Mouse (Mus musculus) cerebellum, adult 18-20 months (tissue): ENCODE data around the gene Etv6.

Source experiments
- DNase-seq, 2 experiments: peaks; one replicate each; pipeline ENCODE4 v3.0.0; 2021

Gene Etv6

DNA sequence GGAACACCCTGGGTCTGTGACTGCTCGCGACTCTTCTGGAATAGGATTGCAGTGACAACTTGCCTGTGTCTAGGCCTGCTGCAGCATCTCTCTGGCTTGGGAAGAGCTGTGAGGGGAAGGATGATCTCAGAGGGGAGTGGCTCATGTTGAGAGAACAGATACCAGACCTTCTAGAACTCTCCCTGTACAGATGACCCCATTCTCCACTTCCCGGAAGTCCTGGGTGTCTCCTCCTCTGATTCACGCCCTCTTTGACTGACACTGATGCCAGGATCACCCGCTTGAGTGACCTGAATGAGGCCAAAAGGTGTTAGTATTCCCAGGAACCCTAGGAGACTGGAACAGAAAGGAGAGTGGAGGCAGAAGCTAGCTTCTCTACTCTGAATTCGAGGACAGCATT lies 137.9 kb downstream of the Etv6 start:
- no peak for DNase-seq

DNA sequence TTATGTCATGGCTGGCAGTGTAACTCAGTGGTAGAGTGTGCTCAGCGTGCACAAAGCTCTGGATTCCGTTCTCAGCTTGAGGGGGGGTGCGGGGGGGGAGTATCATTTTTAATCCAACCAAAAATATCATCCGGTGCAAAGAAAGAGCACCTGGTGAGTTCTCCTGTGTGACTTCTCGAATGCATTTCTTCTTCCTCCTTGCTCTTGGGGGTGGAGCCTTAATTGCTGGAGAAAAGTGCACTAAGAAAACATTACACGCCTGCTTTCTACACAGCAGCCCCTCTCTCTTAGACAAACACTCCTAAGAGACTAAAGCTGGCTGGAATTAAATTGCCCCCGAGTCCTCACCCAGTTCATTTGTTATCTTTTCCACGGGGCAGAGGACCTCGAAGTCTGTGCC lies 139.6 kb downstream of the Etv6 start:
- DNase-seq: no peak

- DNase-seq: no peak
These were observed 141.7 kb downstream of the Etv6 start for GRCm38 (mm10) chr6:134177196-134177595.

GRCm38 (mm10) chr6:134182301-134182948 lies 146.9 kb downstream of the Etv6 start:
- no peak for DNase-seq

GRCm38 (mm10) chr6:134183592-134184342 lies 148.3 kb downstream of the Etv6 start:
- DNase-seq: no peak

- DNase-seq: no peak
These were observed 150.9 kb downstream of the Etv6 start for GRCm38 (mm10) chr6:134186286-134186903.

DNA sequence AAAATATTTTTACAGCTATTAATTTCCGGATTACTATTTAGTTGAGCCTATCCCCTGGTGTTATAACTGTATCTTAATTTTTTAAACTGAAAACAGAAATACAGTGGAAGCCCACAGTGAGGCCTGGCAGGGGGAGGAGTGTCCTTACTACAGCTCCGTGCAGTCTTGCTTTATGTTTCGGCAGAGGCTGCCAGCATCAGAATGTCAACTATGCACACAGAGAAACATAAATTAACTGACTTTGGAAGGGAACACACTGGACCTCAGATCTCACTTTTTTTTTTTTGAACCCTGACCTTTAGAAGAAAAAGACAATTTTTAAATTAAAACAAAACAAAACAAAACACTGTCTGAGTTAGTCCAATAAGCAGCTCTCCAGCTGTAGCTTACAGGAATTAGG lies 153.2 kb downstream of the Etv6 start:
- DNase-seq: no peak

DNA sequence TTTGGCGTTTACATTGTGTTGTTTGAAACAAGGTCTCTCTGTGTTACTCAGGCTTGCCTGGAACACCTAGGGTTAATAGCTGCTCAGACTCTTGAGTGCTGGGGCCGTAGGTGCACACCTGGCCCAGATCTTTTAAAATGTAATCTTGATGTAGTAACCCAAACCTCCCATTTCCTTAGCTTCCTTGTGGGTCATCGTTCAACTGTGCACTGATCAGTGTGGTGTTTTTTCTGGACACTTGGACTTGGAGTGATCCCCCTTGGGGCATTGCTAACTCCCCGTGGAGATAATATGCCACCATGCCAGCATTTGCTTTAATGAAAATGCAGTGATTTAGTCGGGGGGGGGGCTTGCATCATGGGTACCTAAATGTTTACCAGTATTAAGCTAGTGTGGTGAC lies 153.7 kb downstream of the Etv6 start:
- DNase-seq: no peak

- DNase-seq: peak in 1 of 2 experiments; percentile 14
These were observed 154.2 kb downstream of the Etv6 start for GRCm38 (mm10) chr6:134189575-134190132.

DNA sequence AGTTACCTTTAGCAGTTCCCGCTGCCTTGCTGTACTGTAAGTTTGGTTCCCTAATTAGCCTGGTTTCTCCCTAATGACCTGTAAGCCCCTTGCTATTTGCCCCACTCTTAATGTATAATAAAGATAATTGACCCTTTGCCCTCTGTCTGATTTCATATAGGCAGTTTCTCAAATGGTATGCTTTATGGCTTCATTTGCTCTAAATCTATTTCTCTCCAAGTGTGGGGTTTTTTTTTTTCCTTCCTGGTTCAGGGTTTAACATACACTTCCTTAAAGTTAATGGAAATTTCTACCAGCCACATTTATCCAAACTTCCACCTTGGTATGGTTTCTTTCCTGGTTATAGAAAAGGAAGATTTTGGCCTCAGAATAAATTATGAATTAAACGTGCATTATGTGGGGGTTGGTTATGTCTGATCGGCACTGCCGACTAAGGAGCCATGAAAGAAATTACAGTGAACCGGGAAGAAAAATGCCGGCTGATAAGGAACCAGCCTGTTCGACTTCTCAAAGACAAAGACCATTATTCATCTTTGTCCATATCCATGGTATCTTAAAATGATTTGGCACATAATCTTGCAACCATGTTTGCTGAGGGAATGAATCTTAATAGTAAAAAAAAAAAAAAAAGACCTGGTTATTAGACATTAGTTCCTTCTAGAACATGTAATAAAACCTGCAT lies 155.2 kb downstream of the Etv6 start:
- DNase-seq: no peak

- DNase-seq: no peak
These were observed 157.2 kb downstream of the Etv6 start for GRCm38 (mm10) chr6:134192710-134193109.

GRCm38 (mm10) chr6:134199895-134200294 lies 164.4 kb downstream of the Etv6 start:
- no peak for DNase-seq

DNA sequence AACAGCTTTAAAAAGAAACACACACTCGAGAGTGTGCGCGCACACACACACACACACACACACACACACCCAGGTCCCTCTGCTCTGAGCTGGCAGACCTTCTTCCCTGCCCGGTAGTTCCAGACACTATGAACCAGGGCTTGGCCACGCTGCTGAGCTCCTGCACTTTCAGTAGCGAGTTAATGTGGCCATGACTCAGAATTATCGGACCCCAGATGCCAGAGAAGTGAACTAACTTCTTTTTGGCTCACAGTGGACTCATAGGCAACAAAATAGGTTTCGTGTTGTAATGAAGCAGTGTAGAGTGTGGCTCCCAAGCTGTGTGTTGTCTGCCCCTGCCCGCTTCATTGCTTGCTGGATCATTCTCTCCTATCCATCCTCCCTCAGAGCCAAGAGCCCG lies 165.1 kb downstream of the Etv6 start:
- DNase-seq: no peak

DNA sequence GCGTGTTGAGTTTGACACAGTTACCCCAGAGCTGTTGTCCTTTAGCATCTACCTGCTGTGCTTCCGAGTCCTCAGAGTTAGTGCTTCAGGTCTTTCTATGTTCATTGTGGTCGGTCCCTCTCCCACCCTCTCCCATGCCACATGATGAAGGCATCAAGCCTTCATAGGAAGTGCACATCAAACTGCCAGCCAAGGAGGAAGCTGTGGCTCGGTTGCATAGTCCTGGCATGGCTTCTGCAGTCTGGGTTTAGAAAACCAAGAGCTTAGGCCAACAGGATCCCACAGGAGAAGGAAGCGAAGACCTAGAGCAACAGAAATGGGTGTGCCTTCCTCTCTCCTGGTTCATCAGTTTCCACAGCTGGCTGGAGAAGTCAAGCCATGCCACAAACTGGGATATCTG lies 166.7 kb downstream of the Etv6 start:
- DNase-seq: no peak

- no peak for DNase-seq
These were observed 169.7 kb downstream of the Etv6 start for GRCm38 (mm10) chr6:134205163-134205562.

- no peak for DNase-seq
These were observed 170.2 kb downstream of the Etv6 start for GRCm38 (mm10) chr6:134205726-134206125.

DNA sequence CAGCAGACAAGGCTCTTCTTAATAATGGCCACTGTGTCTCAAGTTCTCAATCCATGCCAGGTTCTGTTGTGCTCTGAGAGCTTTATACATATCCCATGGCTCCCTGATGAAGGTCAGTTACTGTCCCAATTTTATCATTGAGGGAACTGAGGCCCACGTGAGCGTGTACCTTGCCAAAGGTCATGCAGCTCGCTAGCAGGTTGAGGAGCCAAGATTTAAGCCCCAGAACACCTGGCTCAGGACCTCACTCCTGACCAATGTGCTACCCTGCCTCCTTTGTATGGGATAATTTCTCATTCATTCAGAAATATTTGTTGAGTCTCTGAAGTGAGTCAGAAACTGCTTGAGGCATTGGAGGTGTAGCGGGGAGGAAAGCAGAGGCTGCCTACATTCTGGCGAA lies 170.8 kb downstream of the Etv6 start:
- no peak for DNase-seq

- peak in 1 of 2 experiments; percentile 10 for DNase-seq
These were observed 172.1 kb downstream of the Etv6 start for GRCm38 (mm10) chr6:134207391-134208179.

DNA sequence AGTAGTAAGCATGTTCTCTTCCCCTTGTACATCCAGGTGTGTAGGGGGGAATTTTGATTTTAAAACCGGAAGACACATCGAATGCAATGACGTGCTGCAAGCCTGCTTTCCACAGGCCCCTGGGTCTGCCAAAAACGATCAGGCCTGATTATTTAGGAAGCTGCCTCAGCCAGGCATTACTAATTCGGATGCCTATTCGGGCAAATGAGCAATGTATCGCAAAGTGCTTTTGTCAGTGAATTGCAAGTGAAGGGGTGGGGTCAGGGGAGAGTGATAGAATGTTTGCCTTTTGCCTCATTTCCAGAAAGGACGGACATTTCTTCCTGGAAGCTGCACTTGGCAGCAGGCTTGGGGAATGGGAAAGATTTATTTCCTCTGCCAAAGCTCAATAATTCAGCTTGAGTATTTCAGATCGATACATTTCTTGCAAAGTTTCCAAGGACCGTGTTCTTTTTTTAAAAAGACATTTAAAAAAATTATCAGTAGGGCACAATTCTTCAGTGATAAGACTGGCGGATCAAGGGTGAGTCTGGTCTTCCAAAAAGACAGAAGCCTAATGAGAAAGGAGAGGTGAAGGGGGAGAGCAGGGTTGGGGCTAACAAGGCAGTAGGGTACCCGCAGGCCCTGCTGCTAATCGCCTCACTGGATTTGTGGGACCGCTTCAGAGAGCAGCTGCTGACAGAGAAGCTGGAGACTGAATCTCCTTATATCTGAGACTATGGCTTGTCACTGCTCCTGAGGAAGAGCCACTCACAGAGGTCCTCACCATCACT lies 172.9 kb downstream of the Etv6 start:
- no peak for DNase-seq

GRCm38 (mm10) chr6:134210675-134211457 lies 175.4 kb downstream of the Etv6 start:
- no peak for DNase-seq

GRCm38 (mm10) chr6:134211458-134211776 lies 175.9 kb downstream of the Etv6 start:
- DNase-seq: no peak
